Mouse (Mus musculus) thymus, postnatal 10 days (tissue): ENCODE results near the gene Ywhae.
A peak's percentile ranks its signal among the peaks of the same experiment; 100 is the strongest.
"Not testable (repeated sequence)": the region's sequence is repeated elsewhere in the genome, so short reads cannot be mapped to it uniquely, and the experiment has no call there.

ENCODE experiments used
- DNase-seq, 2 experiments: peaks; one replicate each; pipeline ENCODE4 v3.0.0; 2021; ENCODE audit warnings: low spot score in 2 of 2

Gene Ywhae

DNA sequence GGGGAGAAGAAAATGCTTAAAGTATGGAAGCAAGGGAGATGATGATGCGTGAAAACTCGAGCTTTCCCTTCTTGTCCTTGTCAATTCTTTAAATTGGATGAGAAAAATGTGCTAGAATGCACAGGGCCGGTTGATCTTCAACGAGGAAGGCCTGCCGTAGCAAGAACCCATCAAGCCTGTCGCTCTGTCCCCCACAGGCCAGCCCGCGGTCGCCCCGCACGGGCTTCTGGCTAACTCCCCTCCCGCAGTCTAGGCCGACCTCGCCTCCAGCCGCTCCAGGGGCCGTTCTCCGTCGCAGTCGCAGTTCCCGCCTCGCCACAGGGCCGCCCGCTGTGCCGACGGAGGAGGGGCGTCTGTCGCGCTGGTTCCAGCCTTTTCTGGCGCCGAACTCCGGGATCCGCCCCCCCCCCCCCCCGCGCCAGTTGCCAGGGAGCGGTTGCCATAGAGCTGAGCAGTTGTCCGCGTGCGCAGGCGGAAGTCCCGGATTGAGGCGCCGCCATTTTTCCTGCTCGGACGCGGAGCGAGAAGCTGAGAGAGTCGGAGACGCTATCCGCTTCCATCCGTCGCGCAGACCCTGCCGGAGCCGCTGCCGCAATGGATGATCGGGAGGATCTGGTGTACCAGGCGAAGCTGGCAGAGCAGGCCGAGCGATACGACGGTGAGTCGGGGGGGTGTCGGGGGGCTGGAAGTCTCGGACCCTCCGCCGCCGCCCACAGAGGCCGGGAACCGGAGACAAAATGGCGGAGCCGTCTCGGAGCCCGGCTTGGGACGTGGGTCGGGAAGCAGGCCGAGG, at the start of gene Ywhae:
TSS of gene Ywhae (plus strand) at position 436 of the 793 bp plus-strand sequence.
- DNase-seq, result peak; percentile 82 to 84

DNA sequence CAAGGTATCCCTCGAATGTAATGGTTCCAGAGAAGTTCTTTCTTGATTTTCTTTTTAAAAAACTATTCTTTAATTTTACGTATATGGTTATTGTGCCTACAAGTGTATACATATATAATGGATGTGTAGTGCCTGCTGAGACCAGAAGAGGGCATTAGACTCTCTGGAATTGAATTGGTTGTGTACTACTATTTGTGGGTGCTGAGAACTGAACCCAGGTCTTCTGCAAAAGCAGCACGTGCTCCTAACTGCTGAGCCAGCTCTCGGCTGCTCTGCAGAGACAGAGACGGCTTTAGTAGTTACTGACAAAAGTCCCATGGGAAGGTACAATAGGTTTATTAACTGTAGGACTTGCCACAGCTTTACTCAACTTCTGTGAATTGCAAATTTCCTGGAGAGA, 48.2 kb upstream of the Ywhae start:
- DNase-seq, result no peak

DNA sequence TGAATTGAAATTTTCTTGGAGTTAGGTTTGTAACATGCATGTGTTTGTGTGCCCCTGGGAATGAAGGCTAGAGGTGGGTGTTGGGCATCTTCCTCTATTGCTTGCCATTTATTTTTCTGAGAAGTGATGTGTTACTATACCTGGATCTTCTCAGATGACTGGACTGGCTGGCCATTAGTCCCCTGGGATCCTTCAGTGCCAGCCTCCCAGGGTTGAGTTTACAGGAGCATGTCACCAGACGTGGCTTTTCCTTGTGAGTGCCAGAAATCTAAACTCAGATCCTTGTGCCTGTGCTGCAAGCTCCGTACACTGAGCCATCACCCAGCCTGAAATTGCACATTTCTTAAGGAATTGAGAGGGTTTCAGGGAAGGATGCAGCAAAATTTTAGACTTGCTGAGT, 47.7 kb upstream of the Ywhae start:
- no peak for DNase-seq

DNA sequence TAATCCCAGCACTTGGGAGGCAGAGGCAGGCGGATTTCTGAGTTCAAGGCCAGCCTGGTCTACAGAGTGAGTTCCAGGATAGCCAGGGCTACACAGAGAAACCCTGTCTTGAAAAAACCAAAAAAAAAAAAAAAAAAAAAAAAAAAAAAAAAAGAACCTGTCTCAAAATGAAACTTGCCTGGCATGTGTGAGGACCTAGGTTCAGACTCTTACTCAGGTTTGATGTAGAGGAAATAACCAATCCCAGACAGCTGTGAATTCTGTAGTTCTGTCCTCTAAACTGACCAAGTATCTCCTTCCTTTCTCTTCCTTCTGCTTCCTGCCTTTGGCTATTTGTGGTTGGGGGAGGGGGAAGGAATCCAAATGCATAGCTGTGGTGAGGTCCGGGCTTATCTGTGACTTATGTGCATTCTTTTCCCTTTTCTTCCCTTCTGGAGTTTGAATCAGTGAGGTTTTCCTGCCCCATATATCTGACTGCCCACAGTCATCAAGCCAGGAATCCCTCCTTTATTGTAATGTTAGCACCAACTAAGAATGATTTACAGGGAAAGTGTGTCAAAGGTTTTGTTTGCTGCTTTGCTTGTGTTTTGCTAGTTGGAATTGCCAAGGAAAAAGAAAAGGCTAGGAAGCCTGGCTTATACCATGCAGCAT, 45.2 kb upstream of the Ywhae start:
- DNase-seq, result no peak

DNA sequence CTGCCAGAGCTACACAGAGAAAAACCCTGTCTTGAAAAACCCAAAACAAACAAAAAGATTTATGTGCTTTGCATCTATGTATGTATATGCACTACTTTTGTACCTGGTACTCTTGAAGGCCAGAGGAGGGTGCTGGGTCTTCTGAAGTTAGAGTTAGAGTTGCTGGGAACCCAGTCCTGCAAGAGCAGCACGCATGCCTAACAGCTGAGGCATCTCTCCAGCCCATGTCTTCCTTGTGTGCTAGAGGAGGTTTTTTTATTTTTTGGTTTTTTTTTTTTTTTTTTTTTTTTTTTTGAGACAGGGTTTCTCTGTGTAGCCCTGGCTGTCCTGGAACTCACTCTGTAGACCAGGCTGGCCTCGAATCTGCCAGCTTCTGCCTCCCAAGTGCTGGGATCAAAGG, 44.5 kb upstream of the Ywhae start:
- no peak for DNase-seq

DNA sequence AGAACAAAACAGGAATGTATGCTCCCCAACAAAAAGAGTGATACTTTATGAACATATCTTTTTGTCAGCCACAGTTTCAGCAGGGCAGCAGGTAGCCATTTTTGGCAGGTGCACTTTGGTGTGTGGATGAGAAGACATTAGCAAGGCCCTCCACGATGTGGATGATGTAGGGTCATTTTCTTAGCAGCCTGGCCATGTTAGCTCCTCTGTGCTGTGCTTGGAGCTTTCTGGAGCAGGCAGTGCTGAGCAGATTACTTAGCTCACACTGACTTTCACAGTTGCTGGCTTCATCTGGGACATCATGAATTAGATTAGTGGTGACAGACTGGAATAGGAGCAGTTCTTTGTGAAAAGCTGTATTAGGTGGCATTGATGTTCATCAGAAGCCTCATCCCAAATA, 42.7 kb upstream of the Ywhae start:
- no peak for DNase-seq

DNA sequence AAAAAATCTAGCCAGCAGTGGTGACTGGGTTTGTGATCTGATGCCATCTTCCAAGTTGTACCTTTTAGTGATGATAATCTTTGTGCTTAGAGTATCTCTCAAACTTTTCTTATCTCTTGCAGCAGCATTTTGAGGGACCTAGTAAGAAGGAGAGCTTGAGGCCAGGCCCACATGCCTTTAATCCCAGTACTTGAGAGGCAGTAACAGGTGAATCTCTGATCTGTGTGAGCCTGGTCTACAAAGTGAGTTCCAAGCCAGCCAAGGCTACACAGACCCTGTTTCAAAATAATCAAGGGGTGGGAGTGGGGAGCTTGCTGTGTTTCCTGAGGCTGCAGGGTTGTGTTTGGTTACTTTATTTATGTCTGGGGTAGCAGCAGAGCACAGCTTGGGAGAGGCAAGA, 41.6 kb upstream of the Ywhae start:
- no peak for DNase-seq

DNA sequence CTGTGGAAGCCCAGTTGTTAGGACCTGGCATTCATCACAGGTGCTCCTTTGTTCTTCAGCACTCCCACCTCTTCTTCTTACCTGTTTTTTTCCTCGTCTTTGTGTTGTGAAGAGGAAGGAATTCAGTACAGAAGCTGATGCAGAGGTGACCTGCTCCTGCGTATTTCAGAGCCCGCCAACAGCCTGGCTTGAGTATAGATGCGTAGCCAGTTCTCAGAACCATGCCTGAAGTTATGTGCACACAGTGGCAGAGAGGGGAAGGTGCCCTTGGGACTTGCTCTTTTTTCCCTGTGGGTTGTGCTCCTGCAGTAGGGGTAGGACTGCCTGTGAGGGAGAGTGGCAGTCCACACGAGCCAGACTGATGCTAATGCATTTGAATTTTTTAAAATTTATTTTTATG, 39.1 kb upstream of the Ywhae start:
- no peak for DNase-seq

DNA sequence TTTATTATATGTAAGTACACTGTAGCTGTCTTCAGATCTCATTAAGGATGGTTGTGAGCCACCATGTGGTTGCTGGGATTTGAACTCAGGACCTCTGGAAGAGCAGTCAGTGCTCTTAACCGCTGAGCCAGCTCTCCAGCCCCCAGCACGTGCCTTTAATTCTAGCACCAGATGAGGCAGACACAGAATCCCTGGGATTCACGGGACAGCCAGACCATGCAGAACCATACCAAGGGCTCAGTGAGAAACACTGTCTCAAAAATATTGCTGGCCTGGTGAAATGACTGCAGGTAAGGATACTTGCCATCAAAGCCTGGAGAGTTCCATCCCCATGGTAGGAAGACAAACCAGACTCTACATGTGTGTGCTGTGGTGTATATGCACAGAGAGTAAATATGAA, 35.2 kb upstream of the Ywhae start:
- not testable (repeated sequence) for DNase-seq

DNA sequence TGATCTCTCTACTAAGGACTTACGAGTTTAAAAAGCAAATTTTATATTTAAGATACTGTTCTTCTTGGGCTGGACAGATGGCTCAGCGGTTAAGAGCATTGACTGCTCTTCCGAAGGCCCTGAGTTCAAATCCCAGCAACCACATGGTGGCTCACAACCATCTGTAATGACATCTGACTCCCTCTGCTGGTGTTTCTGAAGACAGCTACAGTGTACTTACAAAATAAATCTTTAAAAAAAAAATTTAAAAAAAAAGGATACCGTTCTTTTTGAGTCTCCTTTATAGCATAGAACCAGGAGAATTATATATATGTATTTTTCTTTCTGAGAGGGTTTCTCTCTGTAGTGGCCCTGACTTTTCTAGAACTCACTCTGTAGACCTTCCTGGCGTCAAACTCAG, 32.1 kb upstream of the Ywhae start:
- DNase-seq, result no peak

DNA sequence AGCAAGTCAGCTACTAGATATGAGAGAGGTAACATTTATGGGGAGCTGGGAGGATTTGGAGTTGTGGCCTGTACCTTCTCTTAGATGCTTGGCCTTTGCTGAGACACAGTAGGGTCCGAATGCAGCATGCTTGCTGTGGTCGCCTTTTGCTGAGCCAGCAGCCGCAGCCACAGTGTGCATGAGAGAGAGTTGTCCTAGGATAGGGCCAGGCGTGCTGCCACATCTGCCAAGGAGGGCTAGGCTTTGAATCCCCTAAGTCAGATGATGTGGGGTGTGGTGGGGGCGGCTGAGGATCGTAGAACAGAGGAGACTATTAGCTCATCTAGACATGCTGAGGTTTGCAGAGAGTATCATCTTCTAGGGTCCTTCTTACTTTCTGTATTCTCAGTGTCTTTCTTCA, 29.9 kb upstream of the Ywhae start:
- no peak for DNase-seq

DNA sequence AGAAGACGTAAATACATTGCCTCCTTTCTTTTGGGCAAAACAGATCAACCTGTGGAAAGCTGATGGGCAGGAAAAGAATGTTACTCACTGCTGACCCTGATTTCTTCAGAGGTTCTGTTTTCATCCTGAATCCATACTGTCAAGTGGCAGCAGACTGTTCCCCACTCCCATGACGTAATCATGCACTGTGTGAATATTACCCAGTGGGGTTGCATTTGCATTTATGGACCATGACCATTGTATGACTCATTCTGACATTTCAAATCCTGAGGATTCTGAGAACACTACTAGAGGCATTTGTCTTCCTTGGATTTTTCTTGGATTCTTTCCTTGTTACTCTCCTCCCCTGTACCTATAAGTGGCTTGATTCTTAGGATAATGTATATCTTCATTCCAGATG, 28.9 kb upstream of the Ywhae start:
- no peak for DNase-seq

DNA sequence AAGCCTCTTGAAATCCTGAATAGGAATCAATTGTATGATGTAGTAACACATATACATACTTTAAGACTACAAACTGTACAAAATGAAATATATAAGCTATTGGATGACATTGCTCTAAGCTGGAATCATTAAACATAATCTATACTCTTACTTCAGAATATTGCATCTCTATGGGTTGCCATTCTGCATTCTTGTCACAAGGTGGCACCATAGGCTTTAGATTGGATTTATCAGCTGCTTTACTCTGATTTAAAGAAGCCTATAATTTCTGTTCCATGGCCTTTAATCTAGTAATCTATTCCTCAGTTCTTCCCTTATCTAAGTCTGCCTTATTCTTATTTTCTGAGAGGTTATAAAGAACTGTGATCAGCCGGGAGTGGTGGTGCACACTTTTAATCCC, 18.7 kb upstream of the Ywhae start:
- peak in 1 of 2 experiments; percentile 17 for DNase-seq

DNA sequence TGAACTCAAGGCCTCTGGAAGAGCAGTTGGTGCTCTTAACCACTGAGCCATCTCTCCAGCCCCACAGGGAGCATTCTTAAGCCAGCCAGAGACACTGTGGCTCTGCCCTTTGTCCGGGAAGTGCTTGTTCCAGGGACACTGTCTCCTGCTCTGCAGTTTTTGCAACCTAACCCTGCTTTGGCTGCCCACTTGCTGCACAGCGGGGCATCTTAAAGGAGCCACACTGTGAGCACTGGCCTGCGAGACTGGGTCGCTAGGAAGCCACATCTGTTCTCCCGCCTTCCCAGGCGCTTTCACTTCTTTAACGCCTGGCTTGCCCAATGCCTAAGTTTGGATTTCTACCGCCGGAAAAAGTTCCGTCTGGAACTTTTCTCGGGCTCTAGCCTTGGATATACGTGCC, 17.1 kb upstream of the Ywhae start:
- no peak for DNase-seq

DNA sequence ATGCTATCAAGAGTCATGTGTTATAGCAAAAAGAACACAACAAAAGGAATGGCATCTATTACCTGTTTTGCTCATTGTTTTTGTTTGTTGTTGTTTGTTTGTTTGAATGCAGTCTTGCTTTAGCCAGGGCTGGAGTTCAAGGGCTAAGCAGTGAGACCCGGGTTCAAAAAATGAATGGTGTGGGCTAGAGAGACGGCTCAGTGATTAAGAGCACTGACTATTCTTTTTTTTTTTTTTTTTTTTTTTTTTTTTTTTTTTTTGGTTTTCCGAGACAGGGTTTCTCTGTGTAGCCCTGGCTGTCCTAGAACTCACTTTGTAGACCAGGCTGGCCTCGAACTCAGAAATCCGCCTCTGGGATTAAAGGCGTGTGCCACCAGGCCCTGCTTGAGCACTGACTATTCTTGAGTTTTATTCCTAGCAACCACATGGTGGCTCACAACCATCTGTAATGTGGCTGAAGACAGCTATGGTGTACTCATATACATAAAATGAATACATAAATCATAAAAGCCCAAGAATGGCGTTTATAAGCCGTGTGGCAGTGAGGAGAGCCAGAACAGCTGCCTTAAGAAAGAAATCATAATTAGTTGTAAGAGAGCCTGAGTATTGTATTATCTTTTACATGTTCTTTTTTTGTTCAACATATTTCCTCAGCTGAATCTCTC, 15.9 kb upstream of the Ywhae start:
- DNase-seq, result no peak

DNA sequence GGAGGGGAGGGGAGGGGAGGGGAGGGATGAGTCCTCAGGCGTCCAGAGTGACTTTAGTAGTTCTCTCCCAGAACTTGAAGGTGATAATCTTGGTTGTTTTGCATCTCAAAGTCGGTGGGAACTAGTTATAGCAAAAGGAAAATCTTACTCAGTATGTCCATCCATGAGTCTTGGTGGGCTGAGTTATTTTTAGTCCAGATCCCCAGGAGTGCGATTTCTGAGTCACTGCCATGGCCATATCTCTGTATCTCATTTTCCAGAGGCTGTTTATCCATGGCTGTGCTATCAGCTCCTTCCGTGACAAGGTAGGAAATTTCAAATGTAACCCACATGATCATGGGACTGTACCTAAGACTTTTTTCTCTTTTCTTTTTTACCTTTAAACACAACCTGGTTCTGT, 10.3 kb upstream of the Ywhae start:
- no peak for DNase-seq

DNA sequence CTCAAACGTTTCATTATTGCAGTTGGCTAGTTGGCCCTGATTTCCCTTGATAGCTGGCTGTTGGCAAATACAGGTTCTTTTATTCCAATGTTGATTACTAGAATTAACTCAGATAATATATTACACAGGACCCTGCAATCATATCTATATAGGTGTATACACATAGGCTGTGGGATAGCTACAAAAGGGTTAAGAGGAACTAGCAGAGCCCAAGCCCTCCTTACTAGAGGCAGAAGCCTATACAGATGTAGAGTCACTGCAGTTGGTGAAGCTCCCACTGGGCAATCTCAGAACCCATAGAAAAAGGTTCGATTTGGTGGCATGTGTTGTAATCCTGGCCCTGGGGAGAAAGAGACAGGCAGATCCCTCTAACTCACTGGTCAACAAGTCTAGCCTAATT, 5.5 kb upstream of the Ywhae start:
- DNase-seq, result no peak

DNA sequence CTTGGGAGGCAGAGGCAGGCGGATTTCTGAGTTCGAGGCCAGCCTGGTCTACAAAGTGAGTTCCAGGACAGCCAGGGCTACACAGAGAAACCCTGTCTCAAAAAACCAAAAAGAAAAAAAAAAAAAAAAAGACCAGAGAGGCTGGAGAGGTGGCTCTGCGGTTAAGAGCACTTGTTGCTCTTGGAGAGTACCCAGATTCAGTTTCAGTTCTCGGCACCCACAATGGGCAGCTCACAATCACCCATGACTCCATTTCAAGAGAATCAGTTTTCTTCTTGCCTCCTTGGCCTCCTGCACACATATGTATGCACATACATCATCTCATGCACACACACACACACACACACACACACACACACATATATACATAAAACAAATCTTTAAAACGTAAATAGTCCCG, 5.0 kb upstream of the Ywhae start:
- not testable (repeated sequence) for DNase-seq

DNA sequence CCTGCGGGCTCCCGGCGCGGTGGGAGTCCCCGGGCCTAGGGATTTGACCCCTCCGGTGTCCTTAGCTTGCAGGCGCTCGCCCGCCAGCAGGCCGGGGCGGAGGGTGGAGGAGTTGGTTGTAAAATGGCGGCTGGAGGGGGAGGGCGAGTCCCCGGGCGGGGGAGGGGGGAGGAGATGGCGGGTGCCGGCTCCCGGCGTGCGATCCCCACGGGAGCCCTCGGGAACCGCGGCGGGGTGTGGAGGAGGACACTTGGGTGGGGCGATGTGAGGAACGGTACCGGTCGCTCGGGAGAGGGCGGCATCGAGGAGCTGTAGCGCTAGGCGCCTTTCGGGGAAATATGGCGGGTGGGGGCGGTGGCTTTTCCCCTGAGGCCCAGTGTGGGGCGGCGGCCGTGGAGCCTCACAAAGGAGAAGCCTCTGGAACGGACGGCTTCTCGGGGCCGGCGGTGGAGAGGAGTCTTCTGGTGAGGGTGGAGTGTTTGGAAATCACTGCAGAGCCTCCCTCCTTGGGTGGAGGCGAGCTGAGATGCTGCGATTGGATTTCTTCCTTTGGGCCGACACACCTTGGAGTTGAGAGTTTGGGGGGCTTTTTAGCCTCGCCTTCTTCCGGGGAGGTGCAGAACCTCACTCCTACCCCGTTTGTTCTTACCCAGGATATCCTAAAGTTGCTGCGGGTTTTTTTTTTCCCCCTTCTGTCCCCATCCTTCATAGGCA, 715 bp downstream of the Ywhae start:
- peak; percentile 61 to 66 for DNase-seq

DNA sequence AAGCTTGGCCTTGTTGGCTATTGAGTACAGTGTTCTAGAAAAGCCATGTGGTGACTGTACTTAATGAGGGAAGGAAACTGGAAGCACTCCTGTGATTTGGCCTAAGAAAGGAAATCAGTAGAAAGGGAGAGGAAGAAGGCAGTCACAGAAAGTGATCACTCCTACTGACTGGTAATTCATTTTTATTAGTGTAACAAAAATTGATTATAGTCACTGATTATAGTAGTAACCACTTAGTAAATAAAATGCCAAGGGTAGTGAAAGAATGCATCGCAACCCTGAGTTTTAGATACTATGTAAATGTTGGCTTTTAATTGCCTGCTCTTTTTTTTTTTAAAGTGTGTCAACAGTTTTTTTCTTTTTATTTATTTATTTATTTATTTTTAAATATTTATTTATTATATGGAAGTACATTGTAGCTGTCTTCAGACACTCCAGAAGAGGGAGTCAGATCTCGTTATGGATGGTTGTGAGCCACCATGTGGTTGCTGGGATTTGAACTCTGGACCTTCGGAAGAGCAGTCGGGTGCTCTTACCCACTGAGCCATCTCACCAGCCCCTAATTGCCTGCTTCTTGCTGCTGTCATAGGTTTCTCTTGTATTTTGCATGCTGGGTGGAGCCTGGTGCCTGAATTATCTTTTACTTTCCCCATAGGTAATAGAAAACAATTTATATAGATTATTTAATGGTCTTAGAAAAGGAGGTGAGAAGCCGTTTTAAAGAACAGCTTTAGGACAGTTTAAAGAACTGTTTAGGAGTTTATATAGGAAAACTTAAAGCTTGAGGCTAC, 3.0 kb downstream of the Ywhae start:
- no peak for DNase-seq

DNA sequence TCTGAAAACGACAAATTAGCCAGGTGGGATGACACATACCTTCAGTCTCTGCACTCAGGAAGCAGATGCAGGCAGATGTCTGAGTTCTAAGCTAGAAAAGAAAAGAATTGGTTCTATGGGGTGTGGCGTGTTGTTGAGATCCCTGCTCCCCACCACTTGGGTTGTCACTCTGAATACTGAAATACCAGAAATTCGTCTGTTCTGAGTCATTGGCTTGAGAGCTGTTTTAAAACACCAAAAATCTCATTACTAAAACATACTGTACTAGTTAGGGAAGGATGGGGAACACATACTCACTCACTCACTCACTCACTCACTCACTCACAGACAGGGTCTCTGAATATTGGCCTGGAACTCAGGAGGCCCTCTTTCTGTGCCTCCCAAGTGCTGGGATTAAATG, 4.3 kb downstream of the Ywhae start:
- DNase-seq, result no peak
